Mouse (Mus musculus): ENCODE results near the gene Rhebl1.

The Rhebl1 gene

GRCm38 (mm10) chr15:98914903-98915302 lies 20.6 kb upstream of the Rhebl1 start:
- DNase-seq (ENCODE audit: low spot score) = no peak

GRCm38 (mm10) chr15:98904692-98905091 lies 10.4 kb upstream of the Rhebl1 start:
- no peak for DNase-seq (ENCODE audit: low spot score)

GRCm38 (mm10) chr15:98902600-98902999 lies 8.3 kb upstream of the Rhebl1 start:
- DNase-seq (ENCODE audit: low spot score) = no peak

- no peak for DNase-seq (ENCODE audit: low spot score)
These were observed 7.2 kb upstream of the Rhebl1 start for GRCm38 (mm10) chr15:98901530-98901929.

- no peak for DNase-seq (ENCODE audit: low spot score)
These were observed 3.8 kb upstream of the Rhebl1 start, which contains the start of gene Dhh for GRCm38 (mm10) chr15:98897928-98898800. Gene Dhh, minus strand, starts transcription at chr15:98898540.

GRCm38 (mm10) chr15:98897495-98897894 lies 3.2 kb upstream of the Rhebl1 start:
- DNase-seq (ENCODE audit: low spot score) = no peak

- DNase-seq (ENCODE audit: low spot score) = no peak
These were observed 1.6 kb upstream of the Rhebl1 start for GRCm38 (mm10) chr15:98895635-98896589.

GRCm38 (mm10) chr15:98894746-98895634 lies 650 bp upstream of the Rhebl1 start:
- DNase-seq (ENCODE audit: low spot score) = no peak

- DNase-seq (ENCODE audit: low spot score) = no peak
These were observed 1.3 kb downstream of the Rhebl1 start for GRCm38 (mm10) chr15:98893036-98893435.

- DNase-seq (ENCODE audit: low spot score) = peak; percentile 46
These were observed 2.3 kb downstream of the Rhebl1 start for GRCm38 (mm10) chr15:98891907-98892606.

- no peak for DNase-seq (ENCODE audit: low spot score)
These were observed 3.1 kb downstream of the Rhebl1 start for GRCm38 (mm10) chr15:98891198-98891742.

- DNase-seq (ENCODE audit: low spot score) = no peak
These were observed 6.8 kb downstream of the Rhebl1 start for GRCm38 (mm10) chr15:98887526-98887925.

GRCm38 (mm10) chr15:98886667-98887387 lies 7.5 kb downstream of the Rhebl1 start:
- no peak for DNase-seq (ENCODE audit: low spot score)

- DNase-seq (ENCODE audit: low spot score) = no peak
These were observed 10.2 kb downstream of the Rhebl1 start for GRCm38 (mm10) chr15:98884106-98884505.

- DNase-seq (ENCODE audit: low spot score) = no peak
These were observed 10.7 kb downstream of the Rhebl1 start for GRCm38 (mm10) chr15:98883661-98884060.

GRCm38 (mm10) chr15:98881656-98882008 lies 12.7 kb downstream of the Rhebl1 start:
- no peak for DNase-seq (ENCODE audit: low spot score)

- peak; percentile 75 for DNase-seq (ENCODE audit: low spot score)
These were observed 13.2 kb downstream of the Rhebl1 start for GRCm38 (mm10) chr15:98880978-98881655.

- DNase-seq (ENCODE audit: low spot score) = peak; percentile 65
These were observed 17.0 kb downstream of the Rhebl1 start for GRCm38 (mm10) chr15:98877331-98877730.

All from ovary, postnatal 14 days (tissue).